Mouse (Mus musculus) liver, embryonic 14.5 days (tissue): ENCODE data around the gene Kxd1.
A peak's percentile ranks its signal among the peaks of the same experiment; 100 is the strongest.

Source experiments
- CTCF ChIP-seq: IDR thresholded peaks from 2 replicates; pipeline ENCODE4 v1.5.1; 2016; ENCODE audit warnings: antibody characterized with exemption, low read depth, control low read depth
- EP300 ChIP-seq: IDR thresholded peaks from 2 replicates; pipeline ENCODE4 v1.6.1; 2016; ENCODE audit warnings: antibody characterized with exemption, low read depth

DNA sequence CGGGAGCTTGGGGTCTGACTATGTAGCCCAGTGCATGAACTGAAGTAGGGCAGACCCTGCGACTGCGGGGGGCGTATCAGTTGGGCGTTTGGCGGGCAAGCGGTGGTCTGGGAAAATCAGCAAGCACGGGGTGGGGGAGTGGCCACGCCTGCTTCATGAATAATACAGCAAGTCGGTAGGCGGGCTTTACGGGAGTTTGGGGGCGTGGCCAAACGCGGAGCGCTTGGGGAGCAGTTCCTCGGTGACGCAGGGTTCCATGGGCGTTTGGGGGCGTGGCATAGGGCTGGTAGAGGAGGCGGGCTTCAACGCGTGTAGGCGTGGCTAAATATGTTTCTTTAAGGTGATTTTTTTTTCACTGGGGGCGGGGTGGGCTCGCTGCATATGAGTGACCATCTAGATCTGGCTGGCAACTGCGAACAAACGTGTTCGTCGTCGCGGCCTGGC is 10.9 kb upstream of the Kxd1 start:
- 0 out of 2 replicates have a peak, but pooled peaks have one; percentile 2 for TF ChIP-seq CTCF
- TF ChIP-seq EP300 = no peak
